Mouse (Mus musculus) ES-E14 (cell line): Measurements from ENCODE around the gene Pparg. TPM values are rescaled to one million over a fixed set of nuclear protein-coding genes. Genes with fewer than 3 reads are reported as not detected.

Experiments used
- DNase-seq: peaks from one replicate; pipeline ENCODE4 v3.0.0-alpha.2; 2013; ENCODE audit warnings: low read depth, low spot score
- H3K27ac ChIP-seq: 2 replicates; pipeline ENCODE4 v1.5.1; 2012; ENCODE audit warnings: low read depth, mild to moderate bottlenecking, low read length, moderate library complexity, mixed read lengths; ENCODE audit not compliant: poor library complexity, insufficient read depth, severe bottlenecking
- H3K36me3 ChIP-seq: 2 replicates; pipeline ENCODE4 v1.6.1; 2012; ENCODE audit warnings: mild to moderate bottlenecking, low read length, moderate library complexity, mixed read lengths; ENCODE audit not compliant: control insufficient read depth, poor library complexity, insufficient read depth, severe bottlenecking
- H3K4me1 ChIP-seq, 2 experiments: fragments of 150-350 bp in 1 of 2; sonication (generic) in 1 of 2; 2 replicates each; pipeline ENCODE4 v1.6.1; 2012; ENCODE audit warnings: low read length in 2 of 2, mild to moderate bottlenecking in 1 of 2, mixed read lengths in 1 of 2; ENCODE audit not compliant: control insufficient read depth in 2 of 2, insufficient read depth in 2 of 2, poor library complexity in 1 of 2
- H3K4me3 ChIP-seq, 2 experiments: fragments of 150-350 bp in 1 of 2; sonication (generic) in 1 of 2; 2 replicates each; pipeline ENCODE4 v1.5.1; 2012; ENCODE audit warnings: low read length in 2 of 2, low read depth in 1 of 2, mild to moderate bottlenecking in 1 of 2, mixed read lengths in 1 of 2; ENCODE audit not compliant: insufficient read depth in 1 of 2, poor library complexity in 1 of 2, severe bottlenecking in 1 of 2
- H3K9ac ChIP-seq: 2 replicates; pipeline ENCODE4 v1.6.1; 2012; ENCODE audit warnings: low read depth, mild to moderate bottlenecking, low read length, mixed read lengths; ENCODE audit not compliant: poor library complexity, insufficient read depth, severe bottlenecking
- H3K9me3 ChIP-seq: fragments of 150-350 bp; sonication (generic); 2 replicates; pipeline ENCODE4 v1.6.1; 2012; ENCODE audit warnings: low read depth, mild to moderate bottlenecking, low read length; ENCODE audit not compliant: control insufficient read depth, insufficient read depth
- CHD2 ChIP-seq: IDR thresholded peaks from 2 replicates; pipeline ENCODE4 v1.6.1; 2014; ENCODE audit warnings: mild to moderate bottlenecking, low read depth, low read length, inconsistent platforms
- HCFC1 ChIP-seq: IDR thresholded peaks from 2 replicates; pipeline ENCODE4 v1.6.1; 2012; ENCODE audit warnings: low read length, inconsistent platforms, borderline replicate concordance; ENCODE audit not compliant: insufficient read depth
- MAFK ChIP-seq: IDR thresholded peaks from 2 replicates; pipeline ENCODE4 v1.6.1; 2014; ENCODE audit warnings: mild to moderate bottlenecking, low read depth, low read length, inconsistent platforms; ENCODE audit not compliant: insufficient read depth
- ZC3H11A ChIP-seq: IDR thresholded peaks from 2 replicates; pipeline ENCODE4 v1.6.1; 2012; ENCODE audit warnings: low read depth, mild to moderate bottlenecking, inconsistent platforms, low read length, borderline replicate concordance
- ZNF384 ChIP-seq: IDR thresholded peaks from 2 replicates; pipeline ENCODE4 v1.6.1; 2012; ENCODE audit warnings: low read depth, low read length, inconsistent platforms
- in situ Hi-C, 2 experiments: fragments of 600-800 bp; cut with MboI; formaldehyde crosslinking; loops; one replicate each; pipeline ENCODE4 v1.15.1; 2025; ENCODE audit warnings: low sequenced_read_pairs in 2 of 2, inconsistent platforms in 1 of 2; ENCODE audit not compliant: unreplicated experiment in 2 of 2
- total RNA-seq: library from RNA; depleted of rRNA; stranded (reverse); fragments of 300-350 nt; gene quantifications from 2 replicates; pipeline ENCODE4 v1.2.3, GENCODE M21; 2012

Gene Pparg
- total RNA-seq, 1 experiment, result 0.85 TPM

DNA sequence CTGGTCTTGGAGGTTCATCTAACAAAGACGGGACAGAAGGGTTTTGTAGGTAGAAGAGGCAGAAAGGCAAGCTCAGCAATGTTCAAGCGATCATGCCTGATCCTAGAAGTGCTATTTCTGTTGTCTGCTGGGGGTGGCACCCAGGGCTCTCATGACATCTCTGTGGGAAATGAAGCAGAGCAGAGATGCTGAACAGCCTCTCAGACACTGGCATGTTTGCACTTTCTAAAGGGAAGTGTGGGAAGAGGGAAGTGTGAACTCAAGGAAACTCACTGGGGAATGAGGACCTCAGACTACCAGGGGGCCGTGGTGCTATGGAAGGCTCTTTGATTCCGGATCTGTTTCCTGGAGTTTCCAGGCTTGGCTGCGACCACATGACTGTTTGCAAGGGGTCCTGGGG lies 144.2 kb downstream of the Pparg start:
- H3K27ac ChIP-seq, result no peak overlapping the region
- DNase-seq, result no peak
- in situ Hi-C loops, result no loop called here
- H3K4me3 ChIP-seq, result no peak overlapping the region
- TF ChIP-seq HCFC1 (no peak), ZNF384 (no peak), ZC3H11A (no peak), MAFK (no peak), CHD2 (no peak)
- peaks cover 0 to 6% of the 10 kb centered on the region in 2 experiments; a peak in 1 of 4 replicates for H3K4me1 ChIP-seq
- no peak overlapping the region for H3K9ac ChIP-seq
- no peaks in the 10 kb centered on the region for H3K36me3 ChIP-seq
- H3K9me3 ChIP-seq, result no peaks in the 10 kb centered on the region

DNA sequence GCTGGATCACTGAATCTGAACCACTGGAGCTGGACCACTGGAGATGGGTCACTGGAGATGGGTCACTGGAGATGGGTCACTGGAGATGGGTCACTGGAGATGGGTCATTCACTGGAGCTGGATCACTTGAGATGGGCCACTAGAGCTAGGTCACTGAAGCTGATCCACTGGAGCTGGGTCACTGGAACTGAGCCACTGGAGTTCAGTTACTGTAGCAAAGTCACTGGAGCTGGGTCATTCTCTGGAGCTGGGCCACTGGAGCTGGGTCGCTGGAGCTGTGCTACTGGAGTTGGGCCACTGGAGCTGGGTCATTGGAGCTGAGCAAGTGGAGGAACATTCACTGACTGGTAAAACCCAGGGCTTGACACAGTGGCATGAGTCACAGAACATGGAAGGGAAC lies 145.7 kb downstream of the Pparg start:
- TF ChIP-seq ZNF384 (no peak), MAFK (no peak), CHD2 (no peak)
- in situ Hi-C loops, result no loop called here
- DNase-seq, result no peak
- Histone ChIP-seq H3K4me3 (no peak overlapping the region), H3K9ac (no peak overlapping the region), H3K36me3 (no peaks in the 10 kb centered on the region), H3K27ac (no peak overlapping the region), H3K9me3 (no peaks in the 10 kb centered on the region), H3K4me1 (no peaks in the 10 kb centered on the region; a peak in 1 of 4 replicates)

DNA sequence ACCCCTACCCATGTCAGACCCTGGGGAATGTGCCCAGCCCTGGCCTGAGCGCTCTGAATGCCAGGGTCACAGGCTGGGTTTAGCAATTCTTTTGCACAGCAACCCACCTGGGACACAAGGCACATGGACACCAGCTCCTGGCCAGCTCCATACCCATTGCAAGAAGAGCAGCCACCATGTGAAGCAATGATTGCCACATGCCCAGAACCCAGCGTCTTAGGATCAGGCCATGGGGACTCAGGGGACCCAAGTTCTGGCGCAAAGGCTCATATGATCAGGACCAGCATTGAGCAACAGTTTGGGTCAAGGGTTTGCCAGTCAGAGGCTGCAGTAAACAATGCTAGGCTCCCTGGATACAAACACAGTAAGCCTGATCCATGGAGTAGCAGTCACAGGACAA lies 150.7 kb downstream of the Pparg start:
- H3K4me1 ChIP-seq, result no peaks in the 10 kb centered on the region
- no peaks in the 10 kb centered on the region for H3K36me3 ChIP-seq
- in situ Hi-C loops, result no loop called here
- TF ChIP-seq ZNF384 (no peak), HCFC1 (no peak), MAFK (no peak), ZC3H11A (no peak), CHD2 (no peak)
- H3K9ac ChIP-seq, result no peak overlapping the region
- no peak overlapping the region for H3K27ac ChIP-seq
- no peak for DNase-seq
- no peak overlapping the region for H3K4me3 ChIP-seq
- no peaks in the 10 kb centered on the region for H3K9me3 ChIP-seq

DNA sequence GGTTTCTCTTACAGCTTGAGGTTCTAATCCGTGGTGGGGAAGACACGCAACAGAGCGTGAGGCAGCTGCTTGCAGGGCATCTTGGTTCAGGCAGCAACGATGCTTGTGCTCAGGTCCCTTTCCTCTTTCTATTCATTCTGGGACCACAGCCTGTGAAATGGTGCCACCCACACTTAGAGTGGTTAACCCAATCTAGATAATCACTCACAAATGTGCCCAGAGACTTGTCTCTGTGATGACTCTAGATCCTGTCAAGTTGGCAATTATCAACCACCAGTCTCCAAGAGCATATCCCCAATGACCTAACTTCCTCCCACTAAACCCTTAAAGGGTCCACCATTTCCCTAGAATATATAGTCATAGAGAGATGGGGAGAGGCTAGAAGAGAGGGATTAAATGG lies 152.5 kb downstream of the Pparg start:
- no peak overlapping the region for H3K27ac ChIP-seq
- no peak overlapping the region for H3K4me3 ChIP-seq
- TF ChIP-seq ZNF384 (no peak), ZC3H11A (no peak), CHD2 (no peak), MAFK (no peak), HCFC1 (no peak)
- no peak for DNase-seq
- H3K9ac ChIP-seq, result no peak overlapping the region
- in situ Hi-C loops, result no loop called here
- no peaks in the 10 kb centered on the region for H3K4me1 ChIP-seq
- H3K9me3 ChIP-seq, result no peaks in the 10 kb centered on the region
- H3K36me3 ChIP-seq, result no peaks in the 10 kb centered on the region

DNA sequence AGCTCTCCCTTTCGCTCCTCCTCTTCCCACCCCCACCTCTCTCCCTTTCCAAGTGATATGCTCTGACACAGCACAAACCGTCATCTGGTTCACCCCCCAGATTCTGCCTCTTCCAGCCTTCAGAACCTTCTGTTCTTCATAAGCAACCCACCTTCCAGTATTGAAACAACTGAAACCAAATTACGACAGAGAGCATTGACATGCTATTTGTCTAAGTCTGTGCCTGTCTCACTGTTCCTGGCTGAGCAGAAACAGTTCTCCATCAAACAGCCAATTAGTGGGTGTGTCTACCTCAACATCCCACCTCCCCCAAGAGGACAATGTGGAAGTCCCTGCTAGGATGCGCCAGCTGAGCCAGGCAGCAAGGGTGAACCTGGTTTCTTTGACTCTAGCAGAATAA lies 157.2 kb downstream of the Pparg start:
- Histone ChIP-seq H3K27ac (no peak overlapping the region), H3K4me3 (no peak overlapping the region), H3K9ac (no peak overlapping the region), H3K9me3 (no peaks in the 10 kb centered on the region), H3K4me1 (no peaks in the 10 kb centered on the region), H3K36me3 (no peaks in the 10 kb centered on the region)
- in situ Hi-C loops, result no loop called here
- no peak for DNase-seq
- TF ChIP-seq ZC3H11A, result no peak
- no peak for TF ChIP-seq MAFK
- no peak for TF ChIP-seq CHD2
- TF ChIP-seq ZNF384, result no peak
- TF ChIP-seq HCFC1, result no peak
